Mouse (Mus musculus): ENCODE measurements around the gene Hsf2bp. TPM values are rescaled to one million over a fixed set of nuclear protein-coding genes. Genes with fewer than 3 reads are reported as not detected.

The Hsf2bp gene
- total RNA-seq, 1 experiment from 2014 or later = 1.2 TPM

DNA sequence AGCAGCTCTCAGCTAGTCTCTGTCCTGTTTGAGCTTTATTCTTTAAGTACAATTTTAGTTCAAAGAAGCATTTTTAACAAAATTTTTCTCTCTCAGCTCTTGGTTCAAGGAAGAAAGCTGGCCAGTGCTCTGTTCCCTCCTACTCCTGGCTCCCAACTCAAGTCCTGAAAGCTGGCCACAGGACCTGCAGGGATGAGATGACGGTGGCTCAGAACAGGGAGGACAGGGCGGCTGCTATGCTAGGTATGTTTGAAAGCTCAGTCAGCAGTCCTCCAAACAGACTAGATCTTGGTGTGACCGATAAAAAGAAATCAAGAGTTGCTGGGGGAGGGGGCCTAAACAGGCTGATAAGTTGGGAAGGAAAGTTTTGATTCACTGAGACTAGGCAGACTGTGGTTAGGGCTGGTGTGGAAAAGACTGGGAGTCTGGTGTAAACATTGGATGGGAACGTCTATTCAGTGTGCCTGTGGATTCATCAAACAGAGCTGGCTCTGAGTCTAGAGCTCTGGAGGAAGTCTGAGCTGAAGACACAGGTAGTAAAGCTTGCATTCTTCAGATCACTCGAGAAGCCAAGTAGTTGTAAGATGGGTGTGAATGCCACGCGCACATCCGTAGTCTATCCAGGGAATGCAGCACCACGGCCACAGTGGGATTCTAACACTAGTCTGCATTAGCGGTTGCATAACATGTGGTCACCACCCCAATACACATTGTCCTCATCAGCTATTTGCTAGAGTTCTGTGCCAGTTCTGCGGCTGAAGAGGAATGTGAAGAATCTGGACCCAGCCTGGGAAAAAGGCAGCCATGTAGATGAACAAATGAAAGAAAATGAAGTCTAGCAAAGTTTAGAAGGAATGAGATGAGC is 53.6 kb downstream of the Hsf2bp start:
- no peak for DNase-seq

DNA sequence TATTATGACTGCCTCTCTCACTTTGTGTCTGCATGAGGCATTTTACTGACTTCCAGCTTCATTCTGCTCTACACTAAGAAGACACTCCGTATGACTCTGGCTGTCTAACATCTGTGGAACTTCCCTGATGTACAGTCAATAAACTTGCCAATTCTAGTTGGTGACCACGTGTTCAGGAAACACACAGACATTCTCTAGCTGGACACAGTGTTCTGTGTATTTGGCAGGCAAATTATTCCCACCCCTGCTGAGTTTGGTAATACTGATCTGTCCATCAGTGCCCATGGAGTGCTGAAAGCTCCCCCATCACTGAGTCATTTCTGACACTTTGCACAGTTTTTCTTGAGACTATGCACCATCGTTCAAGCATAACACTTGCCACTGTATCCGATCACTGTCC is 56.3 kb downstream of the Hsf2bp start:
- DNase-seq = no peak

GRCm38 (mm10) chr17:31977131-31977530 is 59.0 kb downstream of the Hsf2bp start:
- DNase-seq = no peak

GRCm38 (mm10) chr17:31976501-31976900 is 59.6 kb downstream of the Hsf2bp start:
- no peak for DNase-seq

DNA sequence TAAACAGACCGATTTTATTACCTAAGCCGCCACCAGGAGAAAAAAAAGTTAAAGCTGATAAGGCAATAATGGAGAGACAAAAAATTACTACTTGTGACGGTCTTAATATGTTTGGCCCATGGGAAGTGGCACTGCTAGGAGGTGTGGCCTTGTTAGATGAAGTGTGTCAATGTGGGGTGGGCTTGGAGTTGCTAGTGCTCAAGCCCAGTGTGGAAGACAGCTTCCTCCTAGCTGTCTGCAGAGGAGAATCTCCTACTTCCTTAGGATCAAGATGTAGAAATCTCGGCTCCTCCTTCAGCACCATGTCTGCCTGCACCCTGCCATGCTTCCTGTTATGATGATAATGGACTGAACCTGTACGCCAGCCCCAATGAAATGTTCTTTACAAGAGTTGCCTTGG is 61.5 kb downstream of the Hsf2bp start:
- no peak for DNase-seq

- no peak for DNase-seq
Measured at GRCm38 (mm10) chr17:31973664-31974230, 62.4 kb downstream of the Hsf2bp start.

- no peak for DNase-seq
Measured at GRCm38 (mm10) chr17:31970890-31971289, 65.3 kb downstream of the Hsf2bp start.

DNA sequence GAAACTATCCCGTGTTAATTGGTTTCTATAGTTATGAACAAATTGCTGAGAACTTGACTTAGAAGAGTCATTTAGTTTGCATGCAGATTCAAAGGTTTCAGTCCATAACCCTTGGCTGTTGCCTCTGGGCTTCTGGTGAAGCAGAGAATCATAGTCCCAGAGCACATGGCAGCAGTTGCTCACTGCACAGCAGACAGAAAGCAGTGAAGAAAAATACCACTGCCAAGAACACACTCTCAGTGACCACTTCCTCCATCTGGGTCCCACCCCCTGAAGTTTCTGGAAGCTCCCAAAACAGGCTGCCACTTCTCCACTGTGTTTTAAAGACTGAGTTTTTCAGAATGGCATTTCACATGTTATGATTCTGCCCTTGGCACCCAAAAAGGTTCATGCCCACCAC is 67.3 kb downstream of the Hsf2bp start:
- no peak for DNase-seq

- no peak for DNase-seq
Measured at GRCm38 (mm10) chr17:31967311-31967710, 68.8 kb downstream of the Hsf2bp start.

DNA sequence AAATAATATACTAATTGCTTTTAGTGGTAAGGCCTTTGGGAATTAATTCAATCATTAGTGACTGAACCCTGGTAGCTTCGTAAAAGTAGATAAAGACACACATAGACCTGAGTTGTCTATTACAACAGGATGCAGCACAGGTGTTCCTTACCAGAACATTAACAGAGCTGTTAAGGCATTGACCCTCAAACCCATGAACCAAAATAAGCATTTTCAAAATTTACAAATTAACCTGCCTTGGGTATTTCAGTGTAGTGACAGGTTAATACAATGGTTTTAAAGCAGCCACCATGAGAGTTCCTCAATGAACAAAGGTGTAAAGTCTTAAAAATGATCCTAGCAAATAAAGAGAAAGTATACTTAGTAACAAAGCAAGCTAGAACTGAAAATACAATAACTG is 69.6 kb downstream of the Hsf2bp start:
- DNase-seq = no peak

- no peak for DNase-seq
Measured at GRCm38 (mm10) chr17:31965623-31966022, 70.5 kb downstream of the Hsf2bp start.

DNA sequence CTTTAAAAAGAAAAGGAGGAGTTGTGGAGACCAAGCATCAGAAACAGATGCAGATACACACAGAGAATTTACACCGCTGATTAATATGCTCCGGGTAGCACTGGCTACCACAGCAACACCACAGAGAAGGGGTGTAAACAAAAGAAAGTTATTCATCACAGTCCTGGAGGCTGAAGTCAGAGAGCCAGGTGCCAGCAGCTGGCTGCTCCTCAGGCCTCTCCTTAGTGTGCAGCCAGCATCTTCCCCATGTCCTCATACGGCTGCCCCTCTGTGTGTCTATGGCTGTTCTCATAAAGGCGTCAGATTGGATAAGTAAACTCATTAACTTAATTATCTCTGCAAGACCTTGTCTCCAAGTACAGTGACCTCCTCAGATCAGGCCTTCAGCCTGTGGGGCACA is 73.2 kb downstream of the Hsf2bp start:
- no peak for DNase-seq

DNA sequence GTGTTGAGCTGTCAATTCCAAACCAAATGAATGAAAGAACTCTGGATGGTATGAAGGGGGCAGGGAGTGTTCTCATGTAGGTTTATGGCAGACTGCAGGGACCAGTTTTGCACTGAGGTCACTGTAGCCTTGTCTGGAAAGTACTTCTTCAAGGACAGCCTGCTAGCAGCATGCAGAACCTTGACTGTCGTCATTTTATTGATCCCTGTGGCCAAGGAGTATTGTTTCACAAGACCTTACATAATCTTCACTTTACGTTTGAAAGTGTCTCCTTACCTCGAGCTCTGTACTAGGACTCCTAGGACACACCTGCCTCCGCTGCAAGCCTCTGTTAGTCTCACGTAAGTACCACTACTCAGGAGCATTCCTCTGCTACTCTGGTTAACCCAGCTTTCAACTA is 73.9 kb downstream of the Hsf2bp start:
- DNase-seq = no peak

- no peak for DNase-seq
Measured at GRCm38 (mm10) chr17:31954551-31955140, 81.5 kb downstream of the Hsf2bp start.

DNA sequence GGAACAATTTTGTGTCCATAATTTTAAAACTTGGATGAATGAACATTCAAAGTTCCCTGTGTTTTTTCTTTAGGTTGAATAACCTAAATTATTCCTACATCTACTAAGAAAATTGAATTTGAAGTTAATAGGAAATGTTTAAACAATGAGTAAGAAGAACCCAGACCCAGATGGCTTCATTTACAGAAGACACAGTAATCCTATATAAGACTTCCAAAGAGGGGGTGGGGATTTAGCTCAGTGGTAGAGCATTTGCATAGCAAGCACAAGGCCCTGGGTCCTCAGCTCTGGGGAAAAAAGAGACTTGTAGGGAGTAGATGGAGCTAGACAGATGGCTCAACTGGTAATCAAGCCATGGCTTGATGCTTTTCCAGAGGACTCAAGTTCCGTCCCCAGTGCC is 87.1 kb downstream of the Hsf2bp start:
- DNase-seq = no peak

DNA sequence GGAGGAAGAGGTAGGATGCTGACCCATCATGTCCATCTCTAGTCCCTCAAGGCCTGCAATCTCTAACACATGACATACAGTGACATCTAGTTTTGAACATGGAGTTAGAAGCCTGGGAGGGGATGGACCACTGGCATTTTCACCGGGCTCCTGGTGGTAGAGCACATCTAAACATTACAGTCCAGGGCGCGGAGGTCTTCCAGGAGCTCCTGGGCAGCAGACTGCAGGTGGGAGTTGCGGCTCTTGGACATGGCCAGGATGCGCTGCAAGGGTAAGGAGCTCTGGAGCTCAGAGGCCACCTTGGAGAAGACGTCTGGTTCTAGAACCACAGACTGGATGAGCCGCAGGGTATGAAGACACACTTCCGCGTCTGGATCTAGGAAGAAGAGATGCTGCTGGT is 89.7 kb downstream of the Hsf2bp start:
- DNase-seq = no peak

GRCm38 (mm10) chr17:31943881-31944539 is 92.1 kb downstream of the Hsf2bp start:
- no peak for DNase-seq

- no peak for DNase-seq
Measured at GRCm38 (mm10) chr17:31941616-31942015, 94.5 kb downstream of the Hsf2bp start.

GRCm38 (mm10) chr17:31940607-31941006 is 95.5 kb downstream of the Hsf2bp start:
- DNase-seq = no peak

DNA sequence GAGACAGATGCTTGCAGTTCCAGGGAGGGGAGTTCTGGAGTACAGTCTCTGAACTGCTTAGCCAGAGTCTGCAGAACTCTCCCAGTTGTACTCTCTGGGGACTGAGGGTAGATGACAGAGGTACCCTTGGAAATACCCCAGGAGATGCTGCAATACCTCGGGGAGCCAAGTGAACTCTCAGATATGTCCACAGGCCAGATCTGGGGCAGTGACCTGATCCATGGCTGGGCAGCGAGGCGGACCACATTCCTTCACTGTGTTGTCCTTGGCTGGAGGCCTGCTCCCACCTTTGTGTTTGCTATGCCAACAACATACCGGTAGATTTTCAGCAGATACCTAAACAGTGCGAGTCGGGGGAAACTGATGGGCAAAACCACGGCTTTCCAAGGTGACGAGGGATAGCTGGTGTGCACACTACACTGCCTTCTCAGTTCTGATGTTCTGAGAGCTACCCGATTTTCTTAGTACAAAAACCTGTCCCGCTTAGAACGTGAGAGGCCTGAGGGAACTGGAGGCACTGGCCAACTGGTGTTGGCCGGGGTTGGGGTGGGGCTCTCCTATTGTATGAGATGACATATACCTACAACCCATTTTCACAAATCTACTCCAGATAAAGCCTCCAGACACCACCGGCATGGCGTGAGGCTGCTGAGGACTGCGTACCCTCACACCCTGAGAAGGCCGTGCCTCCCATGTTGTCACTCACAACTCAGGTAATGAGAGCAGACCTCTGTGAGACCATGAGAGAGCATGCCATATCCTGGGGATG is 96.7 kb downstream of the Hsf2bp start:
- no peak for DNase-seq

DNA sequence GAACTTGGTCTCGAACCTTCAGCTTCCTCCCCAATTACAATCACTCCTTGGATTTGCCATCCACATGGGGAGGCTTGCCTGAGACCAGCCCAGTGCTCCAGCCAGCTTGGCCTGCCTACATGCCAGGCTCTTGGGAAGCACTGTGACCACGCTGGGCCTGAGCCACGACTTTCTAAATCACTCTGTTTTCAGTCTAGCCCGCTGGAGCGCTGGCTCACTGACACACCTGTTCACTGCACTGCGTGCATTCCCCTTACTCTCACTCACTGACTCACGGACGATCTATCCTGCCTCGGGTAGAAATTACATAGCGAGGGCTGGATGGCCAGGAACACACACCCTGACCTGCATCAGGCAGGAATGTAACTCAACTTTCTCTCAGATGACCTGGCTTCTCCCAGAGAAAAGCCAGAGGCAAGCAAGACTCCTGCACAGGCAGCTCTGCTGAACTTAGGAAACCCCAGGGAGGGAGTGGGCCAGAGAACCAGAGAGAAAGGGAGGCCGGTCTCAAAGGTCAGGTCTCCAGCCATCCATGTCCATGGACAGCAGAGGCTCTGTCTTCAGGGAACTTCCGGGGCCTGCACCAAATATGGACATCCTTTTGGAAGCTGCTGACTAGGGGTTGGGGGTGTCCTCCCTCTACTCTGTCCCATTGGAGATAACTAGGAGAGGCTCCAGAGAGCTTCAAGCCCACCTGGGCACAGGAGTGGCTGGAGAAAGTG is 97.4 kb downstream of the Hsf2bp start:
- no peak for DNase-seq

DNA sequence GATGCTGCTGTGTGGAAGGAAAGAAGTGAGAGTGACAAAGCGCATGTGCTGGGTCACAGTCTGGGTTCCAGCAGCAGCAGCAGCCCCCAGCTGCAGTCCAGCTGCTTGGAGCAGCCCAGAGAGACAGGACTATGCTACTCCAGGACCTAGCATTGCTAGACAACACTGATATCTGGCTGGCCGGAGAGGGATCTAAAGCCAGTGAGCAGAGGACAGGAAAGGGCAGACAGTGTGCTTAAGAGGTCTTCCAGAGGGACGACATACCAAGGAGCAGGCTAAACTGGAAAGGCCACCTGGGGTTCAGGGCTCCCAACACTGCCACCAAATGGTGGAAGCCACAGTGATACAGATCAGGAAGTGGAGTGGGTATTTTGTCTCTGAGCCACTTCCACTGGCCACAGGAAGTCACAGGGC is 99.0 kb downstream of the Hsf2bp start:
- peak; percentile 28 for DNase-seq

All from adrenal gland, postnatal 25 days (tissue).